Mouse (Mus musculus): ENCODE data around the gene Riox1. TPM values are rescaled to one million over a fixed set of nuclear protein-coding genes. Genes with fewer than 3 reads are reported as not detected.

Gene Riox1
- total RNA-seq, 4 experiments from 2014 or later: 4.3 to 5.9 (median 4.7) TPM

Other genes starting within 250 kb of the Riox1 start
- gene Papln, start 187.0 kb upstream of the Riox1 start, total RNA-seq (2022): 1 to 10 TPM; 3.6 to 7.5 (median 6.5) TPM
- 10 to 100 TPM; 27.6 to 36.5 (median 29.3) TPM for gene Numb, start 28.7 kb upstream of the Riox1 start, total RNA-seq (2022)
- not detected for gene Heatr4, start 34.2 kb downstream of the Riox1 start, total RNA-seq (2022)
- gene Acot2, start 37.3 kb downstream of the Riox1 start, total RNA-seq (2022): 100 to 1,000 TPM; 102 to 134 (median 110) TPM
- 10 to 100 TPM; 29.0 to 59.1 (median 44.3) TPM for gene Acot1, start 58.9 kb downstream of the Riox1 start, total RNA-seq (2022)
- 1 to 10 TPM in 3 of 4 experiments, under 1 TPM in 1; 0.73 to 1.5 (median 1.3) TPM for gene Acot4, start 87.8 kb downstream of the Riox1 start, total RNA-seq (2022)
- under 1 TPM in 1 of 4 experiments, not detected in 3; 0.81 TPM for gene Gm49366, start 88.3 kb downstream of the Riox1 start, total RNA-seq (2022)
- gene Acot3, start 101.5 kb downstream of the Riox1 start, total RNA-seq (2022): 1 to 10 TPM in 1 of 4 experiments, under 1 TPM in 3; 0.38 to 1.4 (median 0.95) TPM
- not detected for gene Acot5, start 118.7 kb downstream of the Riox1 start, total RNA-seq (2022)
- gene Acot6, start 150.0 kb downstream of the Riox1 start, total RNA-seq (2022): 1 to 10 TPM; 1.9 to 2.8 (median 2.4) TPM
- gene Dnal1, start 163.8 kb downstream of the Riox1 start, total RNA-seq (2022): 1 to 10 TPM; 6.2 to 7.8 (median 7.0) TPM
- gene Pnma1, start 197.9 kb downstream of the Riox1 start, total RNA-seq (2022): under 1 TPM in 2 of 4 experiments, not detected in 2; 0.11 TPM

Data from heart, adult 8-10 months (tissue).